Mouse (Mus musculus) adrenal gland, postnatal 36 days (tissue): Measurements from ENCODE around the gene Synrg. TPM values are rescaled to one million over a fixed set of nuclear protein-coding genes. Genes with fewer than 3 reads are reported as not detected.

Experiments
- DNase-seq, 2 experiments: peaks; one replicate each; pipeline ENCODE4 v3.0.0; 2021; ENCODE audit warnings: mixed read lengths in 1 of 2
- total RNA-seq, 2 experiments: library from RNA; stranded (reverse); gene quantifications; 2 replicates each; pipeline ENCODE4 v1.2.3; 2021

Synrg gene
- total RNA-seq, 2 experiments from 2014 or later = 48.4 to 49.2 TPM

- DNase-seq = peak; percentile 32 to 34
Observed at GRCm38 (mm10) chr11:83981338-83981737, 17.1 kb downstream of the Synrg start.

GRCm38 (mm10) chr11:83991701-83992100 lies 27.5 kb downstream of the Synrg start:
- no peak for DNase-seq

DNA sequence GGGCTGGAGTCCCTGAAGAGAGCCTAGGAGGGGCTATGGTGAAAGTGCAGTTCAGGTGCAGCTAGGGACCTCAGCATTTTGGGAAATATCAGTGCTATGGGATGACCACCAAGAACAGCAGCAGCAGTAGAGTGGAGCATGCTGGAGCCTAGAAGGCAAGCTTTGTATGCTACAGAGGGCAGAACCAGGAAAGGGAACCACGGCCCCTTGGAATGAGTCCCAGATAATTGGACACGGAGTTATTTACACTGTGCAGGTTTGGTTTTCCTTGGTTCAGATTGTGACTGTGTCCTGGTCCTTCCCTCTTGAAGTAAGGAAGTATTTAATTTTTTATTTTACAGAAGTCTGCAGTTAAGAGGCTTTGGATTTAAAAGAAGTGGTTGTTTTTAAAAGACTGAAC lies 29.2 kb downstream of the Synrg start:
- peak; percentile 8 to 34 for DNase-seq

- no peak for DNase-seq
Observed at GRCm38 (mm10) chr11:83994481-83994880, 30.3 kb downstream of the Synrg start.

DNA sequence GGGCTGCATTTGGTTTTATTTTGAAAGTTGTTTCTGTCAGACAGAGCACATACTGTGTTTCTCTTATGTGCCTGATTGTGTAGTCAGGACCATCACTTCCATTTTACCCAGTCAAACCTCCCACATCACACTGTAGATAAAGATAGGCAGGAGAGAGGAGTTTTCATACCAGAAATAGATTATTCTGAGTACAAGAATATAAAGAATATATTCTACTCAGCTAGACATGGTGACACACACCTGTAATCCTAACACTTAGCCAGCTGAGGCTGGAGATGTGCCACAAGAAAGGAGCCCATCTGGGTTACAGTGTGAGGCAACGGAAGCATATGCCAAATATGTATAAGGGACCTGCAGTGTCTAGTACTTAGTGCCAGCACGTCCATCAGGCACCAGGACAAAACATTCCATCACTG lies 31.3 kb downstream of the Synrg start:
- no peak for DNase-seq

- DNase-seq = no peak
Observed at GRCm38 (mm10) chr11:83997171-83997868, 33.1 kb downstream of the Synrg start.

- no peak for DNase-seq
Observed at GRCm38 (mm10) chr11:83998993-83999392, 34.8 kb downstream of the Synrg start.

- no peak for DNase-seq
Observed at GRCm38 (mm10) chr11:83999411-83999915, 35.2 kb downstream of the Synrg start.

DNA sequence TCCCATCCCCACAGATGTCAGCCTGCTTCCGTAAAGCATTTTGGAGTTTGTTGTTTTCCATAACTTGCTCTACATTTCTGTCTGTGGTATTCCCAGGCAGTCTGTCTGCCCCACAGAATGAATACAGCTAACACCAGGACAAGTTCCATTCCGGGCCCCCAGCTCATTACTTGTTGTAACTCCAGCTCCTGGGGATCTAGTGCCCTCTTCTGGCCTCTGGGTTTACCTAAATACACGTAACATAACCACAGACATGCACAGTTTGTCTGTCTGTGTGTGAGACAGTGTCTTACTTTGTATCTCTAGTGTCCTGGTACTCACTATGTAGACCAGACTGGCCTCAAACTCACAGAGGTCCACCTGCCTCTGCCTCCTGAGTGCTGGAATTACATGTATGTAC lies 37.0 kb downstream of the Synrg start:
- DNase-seq = no peak

DNA sequence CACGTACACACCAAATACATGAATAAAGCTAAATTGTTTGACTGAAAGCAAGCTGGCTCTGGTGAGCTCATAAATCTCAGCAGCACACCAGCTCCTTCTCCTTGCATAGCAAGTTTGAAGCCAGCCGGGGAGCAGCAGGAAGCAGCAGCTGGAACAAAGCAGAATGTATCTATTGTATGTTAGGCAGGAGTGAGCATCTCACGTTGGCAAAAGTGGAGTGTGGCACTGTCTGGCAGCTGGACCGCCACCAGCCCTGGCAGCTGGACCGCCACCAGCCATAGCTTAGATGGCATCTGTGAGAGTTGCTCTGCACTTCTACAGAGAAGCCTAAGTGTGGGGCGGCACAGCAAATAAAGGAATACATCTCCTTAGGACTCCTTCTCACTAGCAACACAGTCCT lies 39.8 kb downstream of the Synrg start:
- DNase-seq = no peak

GRCm38 (mm10) chr11:84009001-84009400 lies 44.8 kb downstream of the Synrg start:
- DNase-seq = no peak

DNA sequence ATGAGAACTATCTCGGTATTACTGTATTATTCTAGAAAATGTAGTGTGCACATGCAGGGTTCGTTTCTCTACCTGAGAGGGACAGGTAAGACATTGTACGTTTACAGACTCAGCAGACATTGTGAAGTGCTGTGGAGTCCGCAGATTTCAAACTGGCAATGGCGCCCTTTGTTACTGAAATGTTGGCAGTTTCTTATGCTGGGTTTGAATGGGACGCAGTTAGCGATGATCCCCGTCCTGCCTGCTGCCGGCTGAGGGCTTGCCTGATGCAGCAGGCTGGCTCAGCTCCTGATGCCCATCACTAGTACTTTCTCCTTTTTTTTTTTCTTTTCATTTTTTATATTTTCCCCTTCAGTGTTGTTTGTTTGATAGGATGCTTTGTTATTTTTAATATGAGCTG lies 46.2 kb downstream of the Synrg start:
- DNase-seq = no peak

DNA sequence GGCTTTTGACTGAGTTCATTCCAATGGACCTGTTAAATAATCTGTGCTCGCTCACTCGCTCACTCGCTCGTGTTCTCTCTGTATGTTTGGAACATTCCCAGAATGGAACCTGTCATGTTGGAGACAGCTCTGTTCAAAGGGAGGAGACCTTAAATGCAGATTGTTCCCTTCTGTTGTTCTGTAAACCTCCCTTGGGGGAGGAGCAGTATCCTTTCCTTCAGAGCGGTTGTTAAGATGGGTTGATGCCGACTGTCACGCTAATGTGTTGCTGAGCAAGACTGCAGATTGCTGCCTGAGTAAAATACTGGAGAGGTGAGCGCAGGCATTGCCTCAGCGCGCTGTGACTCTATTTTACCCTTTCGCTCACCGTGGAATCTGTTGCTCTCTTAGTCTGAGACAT lies 46.8 kb downstream of the Synrg start:
- no peak for DNase-seq

- no peak for DNase-seq
Observed at GRCm38 (mm10) chr11:84011576-84011975, 47.3 kb downstream of the Synrg start.

- no peak for DNase-seq
Observed at GRCm38 (mm10) chr11:84013105-84013504, 48.9 kb downstream of the Synrg start.

DNA sequence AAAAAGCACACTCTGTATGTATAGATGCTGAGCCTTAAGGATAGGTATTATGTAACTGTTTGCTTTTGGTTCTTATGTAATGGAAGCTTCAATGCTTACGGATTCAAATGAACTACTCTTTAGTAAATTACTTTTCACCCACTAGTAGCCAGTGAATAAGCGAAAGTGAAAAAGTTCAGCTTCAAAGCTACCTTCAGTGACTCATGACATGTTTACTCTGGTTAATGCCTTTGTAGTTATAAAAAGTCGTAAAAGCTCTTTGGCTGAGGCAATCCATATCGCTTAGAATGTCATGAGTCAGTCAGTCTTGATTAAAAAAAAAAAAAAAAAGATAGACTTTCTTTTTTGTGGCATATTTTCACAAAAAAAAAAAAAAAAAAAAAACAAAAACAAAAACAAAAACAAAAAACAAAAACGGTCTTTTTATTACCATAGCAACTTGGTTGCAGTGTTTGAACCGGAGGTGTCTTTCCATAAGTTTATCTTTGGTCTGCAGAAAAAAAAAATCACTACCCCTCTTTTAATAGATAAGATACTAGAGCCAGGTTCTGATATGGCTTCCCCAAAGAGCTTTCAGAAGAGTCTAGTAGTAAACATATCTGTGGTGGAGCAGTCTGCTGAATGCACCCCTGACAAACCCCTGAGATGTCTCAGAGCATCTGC lies 52.0 kb downstream of the Synrg start:
- no peak for DNase-seq

DNA sequence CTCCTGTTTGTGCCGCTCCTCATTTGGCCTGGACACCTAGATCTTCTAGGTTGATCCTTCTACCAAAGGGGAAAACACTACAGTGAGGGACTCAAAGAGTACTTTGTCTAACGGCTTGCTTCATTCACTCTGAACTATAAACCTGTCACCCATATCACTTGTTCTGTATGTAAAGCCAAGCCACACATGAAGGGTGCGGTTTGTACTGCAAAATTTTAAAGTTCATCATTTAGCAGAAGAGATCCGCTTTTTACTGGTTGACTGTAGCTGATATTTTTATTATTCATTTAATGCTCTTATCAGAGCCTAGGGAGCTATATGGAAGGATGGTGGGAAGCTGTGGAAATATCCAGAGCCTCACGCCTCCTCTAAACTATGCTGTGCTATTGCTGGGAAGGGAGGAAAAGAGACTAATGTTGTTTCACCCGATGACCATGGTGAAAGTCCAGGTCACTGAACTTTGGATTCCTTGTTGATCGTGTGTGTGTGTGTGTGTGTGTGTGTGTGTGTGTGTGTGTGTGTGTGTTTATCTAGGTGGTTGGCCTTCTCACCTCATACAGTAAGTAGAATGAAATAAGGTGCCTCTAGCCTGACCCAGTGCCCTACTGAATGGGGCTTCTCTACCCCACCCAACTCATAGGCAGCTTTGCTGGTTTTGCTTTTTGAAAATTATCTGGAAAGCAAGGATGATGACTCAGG lies 52.7 kb downstream of the Synrg start:
- no peak for DNase-seq

DNA sequence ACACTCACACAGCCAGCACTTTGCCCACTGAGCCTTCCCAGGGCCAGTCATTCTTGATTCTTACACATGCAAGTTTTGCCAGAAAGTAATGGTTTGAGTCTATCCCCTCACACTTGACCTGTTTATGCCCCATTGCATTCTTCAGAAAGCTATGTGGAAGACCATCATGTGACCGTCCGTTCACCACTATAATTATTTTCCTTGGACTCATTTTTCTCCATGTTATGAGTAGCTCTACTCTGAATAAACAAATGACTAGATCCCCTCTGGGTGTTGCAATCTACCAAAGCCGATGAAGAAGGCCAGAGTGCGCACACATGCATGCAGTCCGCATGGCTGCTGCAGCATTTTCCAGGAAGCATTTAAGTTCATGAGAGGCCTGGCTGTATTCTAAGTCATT lies 63.0 kb downstream of the Synrg start:
- DNase-seq = no peak

DNA sequence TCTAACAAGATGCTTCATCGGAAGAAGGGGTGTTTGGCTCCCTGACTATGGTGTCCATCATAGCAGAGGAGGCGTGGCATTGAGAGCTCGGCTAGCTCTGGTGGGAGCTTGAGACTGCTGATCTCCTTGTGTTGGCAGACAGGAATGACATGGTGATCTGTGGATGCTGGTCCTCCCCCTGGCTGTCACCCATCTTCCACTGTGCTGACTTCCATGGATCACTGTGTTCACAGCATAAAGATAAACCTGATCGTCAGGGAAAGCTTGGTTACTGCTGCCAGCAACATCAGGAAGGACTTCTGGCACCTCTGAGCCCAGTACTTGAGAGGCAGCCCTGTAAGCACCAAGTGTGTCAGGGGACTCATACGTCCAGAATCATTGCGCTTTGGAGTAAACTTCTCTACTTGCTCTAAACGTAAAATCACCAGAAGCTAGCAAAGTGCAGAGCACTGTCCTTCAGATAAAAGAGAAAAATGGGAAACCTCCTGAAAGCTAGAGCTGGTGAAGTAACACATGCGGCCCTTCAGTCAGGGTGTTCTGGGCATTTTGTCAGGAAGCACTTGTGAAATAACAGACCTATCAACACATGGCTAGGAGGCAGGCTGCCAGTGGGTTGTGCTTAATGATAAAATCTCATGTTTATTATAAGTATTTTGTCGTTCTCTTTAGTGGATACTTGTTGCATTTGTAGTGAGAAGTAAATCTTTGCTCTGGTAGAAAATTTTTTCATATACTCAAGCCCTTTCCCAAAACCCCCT lies 64.2 kb downstream of the Synrg start:
- peak; percentile 49 to 52 for DNase-seq

DNA sequence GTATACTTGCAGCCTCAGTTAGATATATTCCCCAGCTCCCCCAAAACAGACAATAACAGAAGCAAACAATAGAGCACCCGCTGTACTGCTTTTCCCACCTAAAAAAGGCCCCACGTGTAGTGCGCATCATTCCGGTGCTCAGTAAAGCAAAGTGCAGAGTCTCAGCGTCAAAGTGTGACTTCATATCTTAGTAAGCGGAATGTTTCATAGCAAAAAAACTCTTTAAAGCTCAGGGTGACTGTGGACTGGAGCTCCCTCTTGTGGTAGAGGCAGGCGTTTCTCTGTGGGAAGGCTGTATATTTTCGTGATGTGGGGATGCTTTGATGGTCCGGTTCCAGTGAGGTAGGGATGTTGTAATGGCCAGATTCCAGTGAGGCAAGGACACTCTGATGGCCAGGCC lies 67.7 kb downstream of the Synrg start:
- DNase-seq = peak; percentile 75 to 77

DNA sequence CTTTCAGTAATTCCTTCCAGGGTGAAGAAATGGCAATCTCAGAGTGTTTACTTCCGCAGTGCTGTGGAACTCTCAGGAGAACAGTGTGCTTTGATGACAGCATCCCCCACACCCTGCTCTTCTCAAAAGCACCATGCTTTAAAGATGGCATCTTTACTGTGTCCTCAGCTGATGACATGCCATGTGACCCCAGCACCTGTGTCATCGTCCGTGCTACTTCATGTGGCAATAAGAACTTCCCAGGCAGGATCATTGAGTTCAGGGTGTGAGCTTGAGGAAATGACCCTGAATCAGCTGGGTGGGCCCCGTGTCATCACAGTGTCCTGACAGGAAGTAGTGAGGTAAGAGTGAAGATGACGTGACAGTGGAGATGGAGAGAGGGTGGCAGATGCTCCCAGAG lies 68.3 kb downstream of the Synrg start:
- DNase-seq = no peak

GRCm38 (mm10) chr11:84033671-84034070 lies 69.4 kb downstream of the Synrg start:
- DNase-seq = peak in 1 of 2 experiments; percentile 45
